Mouse (Mus musculus) spleen, adult 2 months (tissue): ENCODE data around the gene Itgam.

ENCODE experiments used
- CTCF ChIP-seq: fragments of 200-500 bp; IDR thresholded peaks from 2 replicates; pipeline ENCODE4 v1.5.1; 2011; ENCODE audit warnings: mild to moderate bottlenecking, inconsistent platforms; ENCODE audit not compliant: insufficient read depth, insufficient read length, insufficient replicate concordance; ENCODE audit errors: extremely low read depth
- POLR2A ChIP-seq: fragments of 200-500 bp; IDR thresholded peaks from 2 replicates; pipeline ENCODE4 v1.6.1; 2011; ENCODE audit warnings: low read depth, low read length, inconsistent platforms

- TF ChIP-seq CTCF = no peak
- no peak for TF ChIP-seq POLR2A
Observed at GRCm38 (mm10) chr7:128033616-128034015, 28.8 kb upstream of the Itgam start.
